Mouse (Mus musculus) embryonic facial prominence, embryonic 10.5 days (tissue): Measurements from ENCODE around the gene Nop14. TPM values are rescaled to one million over a fixed set of nuclear protein-coding genes. Genes with fewer than 3 reads are reported as not detected.

Source experiments
- DNase-seq: peaks from one replicate; pipeline ENCODE4 v3.0.0-alpha.2; 2017; ENCODE audit warnings: low spot score
- H3K27ac ChIP-seq: fragments of 300-500 bp; sonication (generic); replicated peaks from 2 replicates; pipeline ENCODE4 v1.5.1; 2016; ENCODE audit warnings: mild to moderate bottlenecking
- H3K27me3 ChIP-seq: fragments of 300-500 bp; sonication (generic); replicated peaks from 2 replicates; pipeline ENCODE4 v1.6.1; 2016; ENCODE audit warnings: low read depth, mild to moderate bottlenecking; ENCODE audit not compliant: poor library complexity, severe bottlenecking
- H3K36me3 ChIP-seq: fragments of 300-500 bp; sonication (generic); replicated peaks from 2 replicates; pipeline ENCODE4 v1.6.1; 2016; ENCODE audit warnings: mild to moderate bottlenecking, moderate library complexity
- H3K4me1 ChIP-seq: fragments of 300-500 bp; sonication (generic); 2 replicates; pipeline ENCODE4 v1.6.1; 2016
- H3K4me3 ChIP-seq: fragments of 300-500 bp; sonication (generic); 2 replicates; pipeline ENCODE4 v1.5.1; 2016; ENCODE audit warnings: mild to moderate bottlenecking, moderate library complexity
- H3K9me3 ChIP-seq: fragments of 300-500 bp; sonication (generic); 2 replicates; pipeline ENCODE4 v1.6.1; 2016; ENCODE audit warnings: mild to moderate bottlenecking
- WGBS: fragments of 180-500 bp; shearing (Covaris S2); methylation state at CpG from one replicate; pipeline ENCODE4 v1.1.7; 2016; 5-methylcytosine and 5-hydroxymethylcytosine counted together
- polyA plus RNA-seq: library from polyadenylated mRNA; unstranded; fragments of >200 nt; fragmentation: Nextera tagmentation; extraction: Ambion mirVana; gene quantifications from 2 replicates; pipeline ENCODE4 v1.2.1, GENCODE M21; 2016

Gene Nop14
- polyA plus RNA-seq, 1 experiment from 2014 or later = 28.8 TPM

DNA sequence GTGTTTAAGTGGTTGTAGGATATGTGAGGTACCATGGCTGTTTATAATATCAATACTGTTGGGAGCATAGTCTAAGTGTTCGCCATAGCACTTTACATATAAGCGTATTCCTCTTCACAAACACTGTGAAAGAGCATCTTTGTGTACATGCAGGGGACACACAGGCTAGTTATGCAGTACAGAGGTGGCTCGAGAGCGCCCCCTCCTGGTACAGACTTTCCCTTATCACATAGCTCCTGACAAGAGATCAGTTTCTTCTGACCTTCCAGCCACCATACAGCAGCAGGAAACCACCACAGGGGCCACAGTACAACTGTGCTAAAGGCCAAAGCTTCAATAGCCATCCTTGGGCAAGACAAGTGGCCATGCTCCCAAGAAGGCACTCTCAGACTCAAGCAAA is 12.4 kb downstream of the Nop14 start:
- WGBS = 55% methylated on average over 4 of the region's 4 CpGs
- Histone ChIP-seq H3K27ac (no peak overlapping the region), H3K27me3 (no peaks in the 10 kb centered on the region), H3K4me3 (no peak overlapping the region), H3K9me3 (no peaks in the 10 kb centered on the region), H3K36me3 (peaks cover 100% of the 10 kb centered on the region), H3K4me1 (0 out of 2 replicates have a peak, but pooled peaks cover 4% of the 10 kb centered on the region)
- peak; percentile 75 for DNase-seq

DNA sequence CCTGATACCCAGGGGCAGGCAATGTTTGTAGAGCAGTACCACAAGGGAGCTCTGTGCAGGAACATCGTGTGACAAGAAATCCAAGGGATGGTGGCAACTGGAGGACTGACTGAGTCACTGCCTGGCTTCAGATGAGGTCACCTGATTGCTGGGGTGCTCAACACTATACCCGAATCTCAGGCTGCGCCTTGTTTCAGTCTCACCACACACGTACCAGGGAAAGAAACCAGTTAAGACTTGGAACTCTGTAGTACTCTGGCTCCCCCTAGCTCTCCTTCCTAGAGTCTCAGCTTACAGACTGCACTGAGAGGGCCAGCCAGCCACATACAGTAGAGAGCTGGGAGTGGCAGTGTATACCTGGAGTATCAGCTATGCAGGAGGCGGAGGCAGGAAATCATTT is 17.0 kb downstream of the Nop14 start:
- DNase-seq = no peak
- H3K27ac ChIP-seq = no peak overlapping the region
- no peak overlapping the region for H3K4me3 ChIP-seq
- H3K36me3 ChIP-seq = peaks cover 94% of the 10 kb centered on the region
- peaks cover 7% of the 10 kb centered on the region; the same call in 1 of the 2 replicates for H3K4me1 ChIP-seq
- no peaks in the 10 kb centered on the region for H3K9me3 ChIP-seq
- H3K27me3 ChIP-seq = no peaks in the 10 kb centered on the region
- WGBS = 78% methylated on average over 5 of the region's 5 CpGs

DNA sequence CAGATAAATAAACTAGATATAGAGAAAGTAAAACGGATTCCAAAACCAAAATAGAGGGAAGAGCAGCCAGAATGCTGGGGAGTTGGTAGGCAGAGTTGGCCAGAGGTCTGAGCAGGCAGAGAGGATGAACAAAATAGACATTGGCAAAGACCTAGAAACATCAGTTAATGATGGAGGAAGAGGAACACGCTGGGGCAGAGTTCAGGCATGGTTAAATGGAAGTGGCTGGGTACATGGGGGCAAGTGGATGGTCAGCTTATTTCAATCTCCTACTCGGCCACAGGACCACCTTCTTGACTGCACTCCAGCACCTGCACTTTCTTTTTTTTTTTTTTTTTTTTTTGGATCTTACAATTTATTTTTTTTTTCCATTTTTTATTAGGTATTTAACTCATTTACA is 18.0 kb downstream of the Nop14 start:
- H3K4me3 ChIP-seq = no peak overlapping the region
- peaks cover 16% of the 10 kb centered on the region for H3K4me1 ChIP-seq
- 77% methylated on average over 3 of the region's 3 CpGs for WGBS
- H3K27me3 ChIP-seq = no peaks in the 10 kb centered on the region
- no peak for DNase-seq
- peaks cover 92% of the 10 kb centered on the region for H3K36me3 ChIP-seq
- H3K9me3 ChIP-seq = no peaks in the 10 kb centered on the region
- H3K27ac ChIP-seq = no peak overlapping the region

DNA sequence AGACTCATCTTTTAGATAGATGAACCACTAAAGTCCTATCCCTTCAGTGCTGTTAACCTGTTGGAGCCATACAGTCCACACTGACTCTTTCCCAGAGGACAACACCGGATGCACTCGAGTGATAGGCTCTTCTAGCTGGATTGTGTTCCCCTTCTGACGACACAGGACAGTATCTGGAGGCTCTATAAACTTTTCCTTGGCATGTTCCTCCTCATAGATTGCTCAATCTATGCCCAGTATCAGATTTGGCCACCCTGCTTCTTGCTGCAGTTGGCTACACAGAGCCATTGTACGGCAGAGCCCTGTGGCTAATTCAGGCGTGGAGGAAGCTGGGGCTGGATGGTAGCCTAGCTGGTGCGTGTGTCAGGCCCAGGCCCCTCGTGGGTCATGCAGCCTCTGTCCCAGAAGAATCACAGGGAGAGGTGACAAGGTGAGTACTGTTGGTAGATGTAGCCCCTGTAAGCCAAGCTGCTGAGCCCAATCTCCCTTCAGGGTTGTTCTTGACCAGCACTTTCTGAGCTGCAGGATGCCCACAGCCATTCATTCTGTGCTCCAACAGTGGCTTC is 22.3 kb downstream of the Nop14 start:
- H3K27me3 ChIP-seq = no peaks in the 10 kb centered on the region
- 83% methylated on average over 7 of the region's 7 CpGs for WGBS
- H3K27ac ChIP-seq = peak overlapping the region; percentile 90
- peaks cover 40% of the 10 kb centered on the region for H3K4me1 ChIP-seq
- no peak for DNase-seq
- H3K4me3 ChIP-seq = peak overlapping the region; percentile 70
- H3K36me3 ChIP-seq = peaks cover 81% of the 10 kb centered on the region
- H3K9me3 ChIP-seq = no peaks in the 10 kb centered on the region

DNA sequence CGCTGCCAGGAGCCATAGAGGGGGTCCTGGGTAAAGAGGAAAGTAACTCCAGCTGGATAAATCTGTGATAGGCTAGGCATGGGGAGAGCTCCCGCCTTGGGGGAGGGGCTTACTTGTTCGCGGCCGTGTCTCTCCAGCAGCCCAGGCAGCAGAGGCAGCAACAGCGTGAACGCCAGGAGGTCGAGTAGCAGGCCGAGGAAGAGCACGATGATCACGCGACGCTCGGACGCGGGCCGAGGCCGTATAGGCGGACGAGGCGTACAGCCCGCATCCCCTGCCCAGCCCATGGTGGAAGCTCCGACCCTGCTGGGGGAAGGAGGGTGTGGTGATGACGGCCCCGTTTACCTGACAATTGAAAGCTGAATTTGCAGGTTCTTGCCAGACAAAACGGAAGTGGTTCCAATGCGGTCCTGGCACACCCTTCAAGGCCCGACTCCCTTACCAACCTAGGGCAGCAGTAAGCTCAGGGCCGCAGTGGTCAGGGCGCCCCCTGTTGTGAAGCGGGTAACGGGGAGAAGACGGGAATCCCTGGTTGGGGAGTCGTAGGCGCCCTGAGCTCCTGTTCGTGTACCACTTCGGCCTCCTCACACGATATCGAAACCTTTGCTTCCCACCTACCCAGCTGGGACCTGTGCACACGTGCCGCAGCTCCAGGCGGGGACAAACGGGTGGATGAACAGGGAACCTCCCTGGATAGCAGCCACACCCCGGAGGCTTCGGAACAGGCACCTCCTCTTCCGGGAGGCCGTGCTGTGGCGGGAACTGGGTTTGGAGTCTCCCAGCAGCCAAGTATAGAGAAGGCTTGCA is 23.3 kb downstream of the Nop14 start, which contains the start of gene Mfsd10:
TSS of gene Mfsd10 (minus strand) at position 732 of the 807 bp plus-strand sequence.
- under 1% methylated on average over 48 of the region's 48 CpGs for WGBS
- H3K27ac ChIP-seq = peak within 1 kb of the TSS; percentile 90
- no peaks in the 10 kb centered on the region for H3K27me3 ChIP-seq
- H3K36me3 ChIP-seq = peaks cover 87% of the 10 kb centered on the region
- peak; percentile 88 for DNase-seq
- H3K4me3 ChIP-seq = peak within 1 kb of the TSS; percentile 70
- no peaks in the 10 kb centered on the region for H3K9me3 ChIP-seq
- H3K4me1 ChIP-seq = peaks cover 40% of the 10 kb centered on the region

DNA sequence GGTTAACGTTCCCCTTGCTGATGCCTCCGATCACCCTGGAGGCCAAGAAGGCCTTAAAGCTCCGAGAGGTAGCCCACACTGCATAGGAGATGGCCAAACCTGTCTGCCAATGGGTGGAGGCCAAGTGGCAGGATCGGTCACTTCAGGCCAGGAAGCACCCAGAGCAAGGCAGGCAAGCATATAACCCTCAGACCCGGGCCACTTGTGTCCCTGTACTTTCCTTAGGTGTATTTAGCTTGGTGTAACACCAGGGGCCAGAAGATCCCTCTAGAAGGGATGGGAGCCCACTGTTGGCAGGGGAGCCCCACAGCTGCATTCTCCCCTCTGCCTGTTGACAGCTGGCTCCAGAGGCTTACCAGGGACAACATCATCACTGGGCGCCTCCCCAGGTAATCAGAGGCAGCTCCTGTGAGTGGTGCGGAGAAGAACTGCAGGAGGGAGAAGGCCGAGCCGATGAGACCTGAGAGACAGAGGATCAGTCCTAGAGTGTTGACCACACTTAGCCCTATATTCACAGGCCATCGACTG is 24.2 kb downstream of the Nop14 start:
- H3K27me3 ChIP-seq = no peaks in the 10 kb centered on the region
- H3K27ac ChIP-seq = peak overlapping the region; percentile 90; the same call in 1 of the 2 replicates
- H3K36me3 ChIP-seq = peaks cover 87% of the 10 kb centered on the region
- H3K9me3 ChIP-seq = no peaks in the 10 kb centered on the region
- DNase-seq = no peak
- H3K4me1 ChIP-seq = peaks cover 40% of the 10 kb centered on the region
- WGBS = 64% methylated on average over 10 of the region's 10 CpGs
- peak overlapping the region; percentile 70 for H3K4me3 ChIP-seq

DNA sequence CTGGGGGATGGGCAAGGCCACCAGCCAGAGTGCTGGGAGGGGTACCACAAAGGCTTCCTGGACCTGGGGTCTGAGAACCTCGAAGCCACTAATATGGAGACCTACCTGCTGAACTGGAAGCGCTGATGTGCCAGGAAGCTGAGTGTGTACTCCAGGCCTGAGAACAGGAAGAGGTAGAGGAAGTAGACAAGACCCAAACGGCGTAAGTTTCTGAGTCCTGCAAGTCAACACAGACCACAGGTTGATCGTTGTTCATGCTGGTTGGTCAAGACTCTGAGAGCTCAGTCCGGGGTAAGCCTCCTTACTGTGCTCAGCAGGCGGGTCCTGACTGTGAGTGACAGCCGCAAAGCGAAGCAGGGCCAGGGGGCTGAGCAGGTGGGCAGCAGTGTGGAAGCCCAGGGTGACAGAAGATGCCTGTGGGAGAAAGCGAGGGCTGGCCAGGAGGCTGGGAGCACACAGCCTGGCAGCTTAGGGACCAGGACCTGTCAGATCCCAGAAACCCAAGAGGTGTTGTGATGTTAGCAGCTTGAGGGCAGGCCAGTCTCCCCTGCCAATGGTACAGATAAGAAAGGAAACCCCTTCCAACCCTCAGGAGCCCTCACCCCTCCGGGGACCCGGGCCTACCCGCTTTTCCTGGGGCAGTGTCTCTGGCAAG is 25.1 kb downstream of the Nop14 start:
- no peak for DNase-seq
- H3K4me3 ChIP-seq = peak overlapping the region; percentile 70; the same call in 1 of the 2 replicates
- H3K36me3 ChIP-seq = peaks cover 87% of the 10 kb centered on the region
- no peak overlapping the region for H3K27ac ChIP-seq
- H3K9me3 ChIP-seq = no peaks in the 10 kb centered on the region
- no peaks in the 10 kb centered on the region for H3K27me3 ChIP-seq
- 92% methylated on average over 13 of the region's 13 CpGs for WGBS
- H3K4me1 ChIP-seq = peaks cover 36% of the 10 kb centered on the region

DNA sequence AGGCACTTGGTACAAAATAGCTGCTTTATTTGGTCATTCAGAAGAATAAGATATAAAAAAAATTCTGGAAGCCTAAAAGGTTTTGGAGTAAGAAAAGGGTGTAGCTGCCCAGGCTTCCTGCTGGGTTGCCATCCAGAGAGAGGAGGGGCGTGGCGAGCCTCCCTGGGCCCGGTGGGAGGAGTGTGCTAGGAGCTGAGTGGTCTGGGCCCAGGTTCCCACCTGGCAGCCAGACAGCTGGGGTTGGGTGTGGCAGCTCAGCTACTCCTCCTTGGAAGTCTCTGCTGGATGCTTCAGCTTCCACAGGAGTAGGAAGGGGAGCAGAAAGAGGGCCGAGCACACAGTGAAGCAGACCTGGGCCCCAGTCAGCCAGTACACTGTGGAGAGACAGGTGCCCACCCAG is 26.3 kb downstream of the Nop14 start:
- 82% methylated on average over 4 of the region's 4 CpGs for WGBS
- no peak for DNase-seq
- peaks cover 36% of the 10 kb centered on the region for H3K4me1 ChIP-seq
- no peaks in the 10 kb centered on the region for H3K27me3 ChIP-seq
- peaks cover 87% of the 10 kb centered on the region for H3K36me3 ChIP-seq
- no peak overlapping the region for H3K4me3 ChIP-seq
- no peak overlapping the region for H3K27ac ChIP-seq
- no peaks in the 10 kb centered on the region for H3K9me3 ChIP-seq

DNA sequence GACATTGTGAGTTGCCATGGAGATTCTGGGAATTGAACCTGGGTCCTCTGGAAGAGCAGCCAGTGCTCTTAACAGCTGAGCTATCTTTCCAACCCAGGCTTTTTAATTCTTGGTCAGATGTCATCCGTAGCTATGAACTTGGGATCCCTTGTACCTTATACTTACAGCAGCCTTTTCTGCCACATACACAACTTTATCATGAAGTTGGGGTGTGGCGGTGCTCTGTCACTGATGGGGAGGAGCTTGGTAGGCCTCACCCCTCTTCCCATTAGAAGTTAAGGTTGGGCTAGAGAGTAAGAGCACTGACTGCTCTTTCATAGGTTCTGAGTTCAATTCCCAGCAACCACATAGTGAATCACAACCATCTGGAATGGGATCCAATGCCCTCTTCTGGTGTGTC is 27.0 kb downstream of the Nop14 start:
- H3K4me3 ChIP-seq = no peak overlapping the region
- DNase-seq = no peak
- peaks cover 87% of the 10 kb centered on the region for H3K36me3 ChIP-seq

DNA sequence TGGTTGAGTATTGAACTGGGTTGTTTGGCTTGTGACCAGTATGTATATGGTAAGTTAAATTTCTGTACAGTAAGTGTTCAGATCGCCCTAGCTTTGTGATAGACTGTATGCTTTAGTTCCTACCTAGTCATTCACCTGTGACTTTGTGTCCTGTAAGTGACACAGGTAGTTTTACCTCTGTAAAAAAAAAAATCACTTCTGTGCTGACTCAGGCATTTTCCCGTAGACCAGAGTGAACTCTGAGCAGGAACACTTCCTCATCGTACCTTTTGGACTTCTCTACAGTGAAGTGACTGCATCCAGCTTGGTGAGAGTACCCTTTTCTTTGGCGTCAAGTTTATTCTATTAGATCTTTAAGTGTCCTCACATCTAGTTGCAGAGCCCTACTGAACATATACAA is 50.0 kb downstream of the Nop14 start:
- DNase-seq = no peak
- H3K9me3 ChIP-seq = no peaks in the 10 kb centered on the region
- 88% methylated on average over 4 of the region's 4 CpGs for WGBS
- no peak overlapping the region for H3K4me3 ChIP-seq
- no peak overlapping the region for H3K27ac ChIP-seq
- no peaks in the 10 kb centered on the region for H3K4me1 ChIP-seq
- peaks cover 92% of the 10 kb centered on the region for H3K36me3 ChIP-seq
- H3K27me3 ChIP-seq = no peaks in the 10 kb centered on the region

More for the DNA sequence above, 27.0 kb downstream of the Nop14 start:
- H3K9me3 ChIP-seq = no peaks in the 10 kb centered on the region
- 90% methylated on average over 2 of the region's 2 CpGs for WGBS
- no peaks in the 10 kb centered on the region for H3K27me3 ChIP-seq
- peaks cover 36% of the 10 kb centered on the region for H3K4me1 ChIP-seq
- no peak overlapping the region for H3K27ac ChIP-seq

DNA sequence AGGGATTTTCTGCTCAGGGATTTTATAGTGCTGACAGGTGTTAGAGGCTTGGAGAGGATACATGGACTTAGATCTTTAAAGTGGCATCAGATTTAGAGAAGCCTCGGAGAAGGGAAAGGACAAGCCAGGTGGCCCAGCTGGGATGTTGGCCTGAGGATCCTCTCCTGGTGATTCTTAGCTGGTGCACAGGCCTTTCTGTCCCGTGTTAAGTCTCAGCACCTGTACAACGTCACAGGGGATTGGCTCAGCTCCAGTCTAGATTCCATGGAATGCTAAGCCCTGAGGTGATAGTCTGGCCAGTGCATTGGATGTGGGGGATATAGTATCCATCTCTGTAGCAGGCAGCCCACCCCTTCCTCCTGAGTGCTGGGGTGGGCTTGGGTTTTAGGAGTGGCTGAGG is 51.7 kb downstream of the Nop14 start:
- no peaks in the 10 kb centered on the region for H3K4me1 ChIP-seq
- WGBS = 82% methylated on average over 3 of the region's 3 CpGs
- no peak overlapping the region for H3K4me3 ChIP-seq
- no peaks in the 10 kb centered on the region for H3K27me3 ChIP-seq
- no peak for DNase-seq
- H3K9me3 ChIP-seq = no peaks in the 10 kb centered on the region
- no peak overlapping the region for H3K27ac ChIP-seq
- peaks cover 84% of the 10 kb centered on the region for H3K36me3 ChIP-seq

DNA sequence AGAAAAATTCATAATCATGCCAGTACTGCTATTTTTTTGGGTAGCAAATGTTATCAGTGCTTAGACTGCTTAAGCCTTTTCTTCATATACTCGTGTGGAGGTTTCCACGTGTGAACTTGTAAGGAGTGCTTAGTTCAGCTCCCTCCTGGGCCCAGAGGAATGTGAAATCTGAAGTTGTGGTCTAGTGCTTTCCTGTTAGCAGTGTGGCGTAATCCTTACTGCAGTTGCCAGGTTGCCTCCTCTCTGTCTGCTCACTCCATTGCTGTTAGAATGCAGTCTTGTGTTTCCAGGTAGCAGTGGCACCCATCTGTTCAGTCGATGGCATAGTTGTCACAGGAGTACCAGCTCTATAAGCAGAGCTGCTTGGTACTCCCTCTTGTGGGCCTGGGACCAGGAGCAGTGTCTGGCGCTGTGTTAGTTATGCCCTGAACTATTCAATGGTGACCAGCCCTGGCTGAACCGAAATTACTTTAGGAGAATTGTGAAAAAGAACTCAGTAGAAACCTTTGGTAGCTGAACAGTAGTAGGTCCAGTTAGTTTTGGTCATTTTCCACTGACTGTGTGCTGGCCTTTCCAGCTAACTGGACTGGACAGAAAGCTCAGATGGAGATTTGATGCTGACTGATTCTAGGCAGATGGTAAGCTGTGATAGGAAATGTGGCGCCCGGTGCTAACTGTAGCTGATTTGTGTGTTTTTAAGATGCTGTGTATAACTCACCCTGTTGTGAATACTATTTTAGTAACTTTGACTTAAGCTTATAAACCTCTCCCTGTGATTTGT is 52.7 kb downstream of the Nop14 start:
- Histone ChIP-seq H3K27me3 (no peaks in the 10 kb centered on the region), H3K4me1 (no peaks in the 10 kb centered on the region), H3K27ac (no peak overlapping the region), H3K9me3 (no peaks in the 10 kb centered on the region), H3K4me3 (no peak overlapping the region), H3K36me3 (peaks cover 86% of the 10 kb centered on the region)
- DNase-seq = no peak
- WGBS = 86% methylated on average over 8 of the region's 8 CpGs
